ENCODE assay signal across 9 mouse cellular contexts in genomic region chr9:40784374-40784967, GRCm38 (mm10). TPM values are rescaled to one million over a fixed set of nuclear protein-coding genes. Genes with fewer than 3 reads are reported as not detected.
A peak's percentile ranks its signal among the peaks of the same experiment; 100 is the strongest.
DNase-seq lines count a peak whose midpoint lies in the region; ATAC-seq and TF ChIP-seq lines count a peak whose summit lies in the region.
"Had no signal": no experiment of that assay in that cellular context is flagged by ENCODE, and none has a peak within 500 bp of the region (broad histone marks: within the 10 kb centered on the region; RNA-seq: fewer than 3 reads in every experiment).

No protein-coding gene starts in this region.

- H3K27ac ChIP-seq in kidney, postnatal 0 days: peak overlapping the region; percentile 58
- H3K27ac ChIP-seq in embryonic facial prominence, embryonic 10.5 days (replicated peaks): peak overlapping the region; percentile 77
- no peak overlapping the region for H3K27ac ChIP-seq in intestine, embryonic 15.5 days
- H3K27ac ChIP-seq in neural tube, embryonic 14.5 days (ENCODE audit: low read depth, low read length): peak overlapping the region; percentile 13

- no peaks in the 10 kb centered on the region for H3K9me3 ChIP-seq in kidney, postnatal 0 days (replicated peaks; ENCODE audit: low read length)
- H3K9me3 ChIP-seq in embryonic facial prominence, embryonic 10.5 days: no peaks in the 10 kb centered on the region
- no peaks in the 10 kb centered on the region for H3K9me3 ChIP-seq in intestine, embryonic 15.5 days
- H3K9me3 ChIP-seq in neural tube, embryonic 14.5 days (ENCODE audit: control insufficient read depth, low read length): no peaks in the 10 kb centered on the region

- ATAC-seq in kidney, postnatal 0 days (replicated peaks; ENCODE audit: low FRiP score, low read depth): no peak
- no peak for ATAC-seq in intestine, embryonic 15.5 days
- 0 out of 2 replicates have a peak, but pooled peaks have one; percentile 50 for ATAC-seq in neural tube, embryonic 14.5 days (ENCODE audit: low read depth)

- H3K9ac ChIP-seq in kidney, postnatal 0 days (ENCODE audit: low read depth, low read length): no peak overlapping the region
- H3K9ac ChIP-seq in intestine, embryonic 15.5 days: no peak overlapping the region
- H3K9ac ChIP-seq in neural tube, embryonic 14.5 days (replicated peaks; ENCODE audit: low read depth, low read length): no peak overlapping the region

- H3K27me3 ChIP-seq in kidney, postnatal 0 days (ENCODE audit: insufficient read depth, low read length): no peaks in the 10 kb centered on the region
- no peaks in the 10 kb centered on the region for H3K27me3 ChIP-seq in embryonic facial prominence, embryonic 10.5 days (replicated peaks; ENCODE audit: low read depth, poor library complexity, severe bottlenecking)
- H3K27me3 ChIP-seq in intestine, embryonic 15.5 days (replicated peaks): no peaks in the 10 kb centered on the region
- no peaks in the 10 kb centered on the region for H3K27me3 ChIP-seq in neural tube, embryonic 14.5 days (ENCODE audit: control insufficient read depth, insufficient read depth, low read length)

- WGBS in kidney, postnatal 0 days: 11% methylated on average over 9 of the region's 9 CpGs
- 10% methylated on average over 9 of the region's 9 CpGs for WGBS in embryonic facial prominence, embryonic 10.5 days
- 21% methylated on average over 9 of the region's 9 CpGs for WGBS in intestine, embryonic 15.5 days
- 7% methylated on average over 9 of the region's 9 CpGs for WGBS in neural tube, embryonic 14.5 days

- no peak overlapping the region for H3K4me3 ChIP-seq in kidney, postnatal 0 days (replicated peaks; ENCODE audit: low read depth, low read length)
- peak overlapping the region; percentile 33; the same call in 1 of the 2 replicates for H3K4me3 ChIP-seq in embryonic facial prominence, embryonic 10.5 days
- H3K4me3 ChIP-seq in intestine, embryonic 15.5 days (replicated peaks): no peak overlapping the region
- no peak overlapping the region for H3K4me3 ChIP-seq in neural tube, embryonic 14.5 days (ENCODE audit: low read depth, low read length)
- H3K4me3 ChIP-seq: erythroblast, embryonic 14.5 days had no signal

- peaks cover 4% of the 10 kb centered on the region; the same call in 1 of the 2 replicates for H3K4me1 ChIP-seq in kidney, postnatal 0 days (replicated peaks; ENCODE audit: insufficient read depth, low read length)
- peaks cover 40% of the 10 kb centered on the region for H3K4me1 ChIP-seq in embryonic facial prominence, embryonic 10.5 days
- peaks cover 9% of the 10 kb centered on the region for H3K4me1 ChIP-seq in intestine, embryonic 15.5 days (replicated peaks)
- H3K4me1 ChIP-seq in neural tube, embryonic 14.5 days (ENCODE audit: control insufficient read depth, insufficient read depth, low read length): peaks cover 11% of the 10 kb centered on the region; the same call in 1 of the 2 replicates

- peak overlapping the region; percentile 1; the same call in 1 of the 2 replicates for H3K4me2 ChIP-seq in kidney, postnatal 0 days (ENCODE audit: low read length)
- H3K4me2 ChIP-seq in intestine, embryonic 15.5 days (replicated peaks): peak overlapping the region; percentile 22
- H3K4me2 ChIP-seq in neural tube, embryonic 14.5 days (ENCODE audit: low read depth, low read length): peak overlapping the region; percentile 0; the same call in 1 of the 2 replicates

- peak; percentile 67 for DNase-seq in kidney, postnatal 0 days (ENCODE audit: low spot score)
- no peak for DNase-seq in kidney, adult 11 months
- peak; percentile 64 for DNase-seq in embryonic facial prominence, embryonic 10.5 days (ENCODE audit: low spot score)
- no peak for DNase-seq in thymus, postnatal 14 days
- DNase-seq in natural killer cell, adult 2 months (ENCODE audit: low spot score in 2 of 2): no peak
- no peak for DNase-seq in layer of hippocampus, adult 9-10 months (ENCODE audit: low spot score)

- no peaks in the 10 kb centered on the region for H3K36me3 ChIP-seq in kidney, postnatal 0 days (ENCODE audit: insufficient read depth, low read length)
- H3K36me3 ChIP-seq in embryonic facial prominence, embryonic 10.5 days (replicated peaks): peaks cover 32% of the 10 kb centered on the region
- no peaks in the 10 kb centered on the region for H3K36me3 ChIP-seq in intestine, embryonic 15.5 days
- peaks cover 5% of the 10 kb centered on the region for H3K36me3 ChIP-seq in neural tube, embryonic 14.5 days (ENCODE audit: control insufficient read depth, insufficient read depth, low read length)

- TF ChIP-seq CTCF in kidney, postnatal 0 days (IDR thresholded peaks at IDR 0.05; ENCODE audit: low read depth): no peak

RNA-seq across cellular contexts. Expression of gene Hspa8, which starts 16.3 kb away (rescaled TPM):
- 1,937 and 2,022 TPM in 2 replicates for polyA plus RNA-seq in kidney, postnatal 0 days (2015; fragmentation: Nextera tagmentation; extraction: Ambion mirVana)
- polyA plus RNA-seq in embryonic facial prominence, embryonic 10.5 days (2016; fragmentation: Nextera tagmentation; extraction: Ambion mirVana): 3,691 and 4,038 TPM in 2 replicates
- 2,425 and 2,606 TPM in 2 replicates for polyA plus RNA-seq in intestine, embryonic 15.5 days (2015; fragmentation: Nextera tagmentation; extraction: Ambion mirVana)
- 2,884 and 3,125 TPM in 2 replicates for polyA plus RNA-seq in neural tube, embryonic 14.5 days (2014; fragmentation: Nextera tagmentation; extraction: Ambion mirVana)

Comparison
In these comparisons a context has a peak if more than half of its experiments do, and no peak if none do; other contexts are left out.
1. DNase-seq: peak in kidney, postnatal 0 days (single experiment) and embryonic facial prominence, embryonic 10.5 days (single experiment); none in kidney, adult 11 months (single experiment), thymus, postnatal 14 days (single experiment), natural killer cell, adult 2 months (0 of 2) and layer of hippocampus, adult 9-10 months (single experiment).
2. Peak in every context shown above with its lines, with median percentiles within 50 percentile points of each other: H3K4me2 ChIP-seq.